Mouse (Mus musculus): ENCODE results near the gene Cxcl12.

- no peak for TF ChIP-seq POLR2A (IDR thresholded peaks at IDR 0.05; ENCODE audit: borderline replicate concordance, insufficient read depth, low read length)
- TF ChIP-seq CTCF (IDR thresholded peaks at IDR 0.05; ENCODE audit: borderline replicate concordance, insufficient read depth, low read depth, low read length), result no peak
Observed at GRCm38 (mm10) chr6:117134526-117134925, 33.8 kb upstream of the Cxcl12 start.
